Mouse (Mus musculus) spleen, adult 2 months (tissue): ENCODE data around the gene Osbpl7.

ENCODE experiments used
- CTCF ChIP-seq: fragments of 200-500 bp; IDR thresholded peaks from 2 replicates; pipeline ENCODE4 v1.5.1; 2011; ENCODE audit warnings: mild to moderate bottlenecking, inconsistent platforms; ENCODE audit not compliant: insufficient read depth, insufficient read length, insufficient replicate concordance; ENCODE audit errors: extremely low read depth
- POLR2A ChIP-seq: fragments of 200-500 bp; IDR thresholded peaks from 2 replicates; pipeline ENCODE4 v1.6.1; 2011; ENCODE audit warnings: low read depth, low read length, inconsistent platforms

DNA sequence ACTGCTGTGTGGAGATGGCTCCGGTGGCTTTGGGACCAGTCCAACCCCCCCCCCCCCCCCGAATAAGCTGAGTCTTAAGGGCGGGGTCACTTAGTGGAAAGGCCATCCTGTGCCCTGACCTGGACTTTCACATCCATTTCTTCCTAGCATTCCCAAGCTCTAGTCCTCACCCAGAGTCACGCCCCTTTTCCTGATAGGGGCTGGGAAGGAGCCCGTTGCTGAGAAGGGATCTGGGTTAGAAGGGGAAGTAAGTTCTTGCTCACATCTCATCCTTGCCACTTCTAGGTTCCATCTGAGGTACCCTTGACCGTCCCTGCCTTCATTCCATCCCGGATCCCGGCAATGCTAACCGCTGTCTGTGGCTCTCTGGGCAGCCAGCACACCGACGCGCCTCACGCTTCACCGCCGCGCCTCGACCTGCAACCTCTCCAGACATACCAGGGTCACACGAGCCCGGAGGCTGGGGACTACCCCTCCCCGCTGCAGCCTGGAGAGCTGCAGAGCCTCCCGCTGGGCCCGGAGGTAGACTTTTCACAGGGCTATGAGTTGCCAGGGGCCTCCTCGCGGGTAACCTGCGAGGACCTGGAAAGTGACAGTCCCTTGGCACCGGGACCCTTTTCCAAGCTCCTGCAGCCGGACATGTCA lies 29.2 kb upstream of the Osbpl7 start:
- TF ChIP-seq CTCF: no peak
- no peak for TF ChIP-seq POLR2A
